Mouse (Mus musculus) cortical plate, adult 2 months (tissue): ENCODE measurements at regions not wholly inside any gene's neighbourhood (a gene's known extent, or its start where the extent isn't known, plus 50 kb on each side); places are given as distances from the start of the nearest gene placed in this dataset.

Experiments
- CTCF ChIP-seq: fragments of 200-500 bp; IDR thresholded peaks from 2 replicates; pipeline ENCODE4 v1.5.1; 2011; ENCODE audit warnings: mild to moderate bottlenecking, control low read depth, low read length; ENCODE audit not compliant: insufficient read depth; ENCODE audit errors: extremely low read depth
- POLR2A ChIP-seq: fragments of 200-500 bp; IDR thresholded peaks from 2 replicates; pipeline ENCODE4 v1.6.1; 2011; ENCODE audit warnings: mild to moderate bottlenecking, low read length, control low read depth; ENCODE audit not compliant: insufficient read depth; ENCODE audit errors: extremely low read depth

DNA sequence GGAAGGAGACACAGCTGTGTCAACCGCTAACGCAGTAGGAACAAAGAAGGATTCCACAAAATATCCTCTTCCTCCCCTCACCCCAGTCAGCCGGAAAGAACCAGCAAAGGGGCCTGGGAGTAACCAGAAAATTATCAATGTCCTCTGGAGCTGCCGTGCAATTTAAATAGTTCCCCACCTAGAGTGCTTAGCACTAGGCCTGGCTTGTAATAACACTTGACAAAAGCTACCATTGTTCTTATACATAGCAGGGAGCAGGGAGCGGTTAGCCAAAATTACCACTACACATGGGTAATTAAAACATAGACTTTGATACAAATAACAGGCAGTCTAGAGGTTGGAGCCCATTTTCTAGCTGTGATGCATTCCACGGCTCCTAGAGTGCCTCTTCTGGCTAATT lies 62.7 kb upstream of the Nfe2l3 start:
- no peak for TF ChIP-seq POLR2A
- no peak for TF ChIP-seq CTCF
